Mouse (Mus musculus): Measurements from ENCODE around the gene Rps6.
"Not testable (repeated sequence)": the region's sequence is repeated elsewhere in the genome, so short reads cannot be mapped to it uniquely, and the experiment has no call there.

The Rps6 gene

GRCm38 (mm10) chr4:86852018-86852417 is 5.2 kb downstream of the Rps6 start:
- DNase-seq (ENCODE audit: low spot score): no peak

DNA sequence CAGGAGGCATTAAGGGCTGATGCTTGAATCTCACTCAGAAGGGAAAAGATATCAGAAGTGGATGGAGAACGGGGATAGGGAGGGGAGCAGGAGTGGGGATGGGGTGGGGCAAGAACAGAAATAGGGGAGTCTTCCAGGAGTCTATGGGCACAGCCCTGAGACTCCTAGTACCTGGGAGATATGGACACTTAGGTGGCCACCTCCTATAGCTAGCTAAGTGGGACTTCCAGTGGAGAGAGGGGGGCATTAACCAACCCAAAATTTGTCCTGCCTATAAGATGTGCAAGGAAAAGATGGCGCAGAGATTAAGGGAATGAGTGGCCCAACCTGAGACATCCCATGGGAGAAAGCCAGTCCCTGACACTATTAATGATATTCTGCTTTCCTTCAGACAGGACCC is 5.9 kb downstream of the Rps6 start:
- DNase-seq (ENCODE audit: low spot score): no peak

GRCm38 (mm10) chr4:86847246-86847645 is 10.0 kb downstream of the Rps6 start:
- no peak for DNase-seq (ENCODE audit: low spot score)

DNA sequence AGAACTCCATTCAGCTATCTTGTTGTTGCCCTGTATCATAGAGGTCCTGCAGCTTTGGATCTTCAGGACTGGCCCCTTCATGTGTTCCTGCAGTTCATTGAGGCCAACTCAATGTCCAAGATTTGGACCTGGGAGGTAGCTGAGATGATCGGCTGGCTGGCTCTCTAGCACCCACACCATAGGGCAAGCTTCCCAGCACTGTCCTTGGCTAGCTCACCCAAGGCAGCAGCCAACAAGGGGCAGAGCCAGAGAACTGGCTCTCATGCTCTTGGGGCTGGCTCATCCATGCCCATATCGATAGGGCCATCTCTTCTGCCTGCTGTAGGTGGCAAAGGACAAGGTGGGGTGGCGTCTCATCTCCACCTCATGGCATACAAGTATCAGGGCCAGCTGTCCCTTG is 11.8 kb downstream of the Rps6 start:
- DNase-seq (ENCODE audit: low spot score): no peak

GRCm38 (mm10) chr4:86841141-86841540 is 16.1 kb downstream of the Rps6 start:
- not testable (repeated sequence) for DNase-seq (ENCODE audit: low spot score)

GRCm38 (mm10) chr4:86831896-86832295 is 25.3 kb downstream of the Rps6 start:
- no peak for DNase-seq (ENCODE audit: low spot score)

DNA sequence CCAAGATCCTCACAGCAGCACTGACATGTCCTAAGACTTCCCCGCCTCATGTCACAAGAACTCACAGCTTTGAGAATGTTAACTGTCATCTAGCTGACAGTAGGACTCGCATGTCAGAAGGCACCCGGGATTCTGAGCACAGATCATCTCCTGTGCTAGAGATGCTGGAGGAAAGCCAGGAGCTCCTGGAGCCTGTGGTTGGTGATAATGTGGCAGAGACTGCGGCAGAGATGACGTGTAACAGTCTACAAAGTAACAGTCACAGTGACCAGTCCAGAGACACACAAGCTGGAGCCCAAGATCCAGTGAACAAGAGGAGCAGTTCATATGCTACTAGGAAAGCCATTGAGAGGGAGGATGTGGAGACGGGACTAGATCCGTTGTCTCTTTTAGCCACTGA is 32.1 kb downstream of the Rps6 start:
- DNase-seq (ENCODE audit: low spot score): no peak

- peak; percentile 59 for DNase-seq (ENCODE audit: low spot score)
Observed at GRCm38 (mm10) chr4:86823169-86823568, 34.0 kb downstream of the Rps6 start.

- DNase-seq (ENCODE audit: low spot score): no peak
Observed at GRCm38 (mm10) chr4:86814850-86815249, 42.4 kb downstream of the Rps6 start.

GRCm38 (mm10) chr4:86810604-86811003 is 46.6 kb downstream of the Rps6 start:
- no peak for DNase-seq (ENCODE audit: low spot score)
